Mouse (Mus musculus): ENCODE measurements at regions not wholly inside any gene's neighbourhood (a gene's known extent, or its start where the extent isn't known, plus 50 kb on each side); places are given as distances from the start of the nearest gene placed in this dataset.

- no peak overlapping the region for H3K4me3 ChIP-seq (ENCODE audit: insufficient read depth, low read depth, low read length)
- DNase-seq (ENCODE audit: extremely low read depth, low read depth, low spot score) = no peak
- no peaks in the 10 kb centered on the region for H3K4me1 ChIP-seq (ENCODE audit: control insufficient read depth, insufficient read depth, low read length)
- WGBS = 88% methylated on average over 6 of the region's 6 CpGs
- H3K36me3 ChIP-seq (ENCODE audit: control insufficient read depth, insufficient read depth, low read length) = no peaks in the 10 kb centered on the region
- H3K9ac ChIP-seq (ENCODE audit: low read depth, low read length) = no peak overlapping the region
- no peaks in the 10 kb centered on the region for H3K27me3 ChIP-seq (ENCODE audit: control insufficient read depth, insufficient read depth, low read length)
- no peaks in the 10 kb centered on the region for H3K79me2 ChIP-seq (ENCODE audit: control insufficient read depth, insufficient read depth, low read length)
- TF ChIP-seq CTCF (IDR thresholded peaks at IDR 0.05; ENCODE audit: low read depth, low read length) (no peak), POLR2A (IDR thresholded peaks at IDR 0.05; ENCODE audit: extremely low read depth, insufficient read depth, low read length) (no peak)
- no peak overlapping the region for H3K27ac ChIP-seq (replicated peaks; ENCODE audit: insufficient read depth, low read depth, low read length)
Measured at GRCm38 (mm10) chr5:91708149-91708548, 190.7 kb downstream of the Parm1 start.

- TF ChIP-seq POLR2A (IDR thresholded peaks at IDR 0.05; ENCODE audit: extremely low read depth, insufficient read depth, low read length) = no peak
- no peak for TF ChIP-seq CTCF (IDR thresholded peaks at IDR 0.05; ENCODE audit: low read depth, low read length)
- H3K36me3 ChIP-seq (ENCODE audit: control insufficient read depth, insufficient read depth, low read length) = no peaks in the 10 kb centered on the region
- no peaks in the 10 kb centered on the region for H3K4me1 ChIP-seq (ENCODE audit: control insufficient read depth, insufficient read depth, low read length)
- no peak for DNase-seq (ENCODE audit: extremely low read depth, low read depth, low spot score)
- no peak overlapping the region for H3K27ac ChIP-seq (replicated peaks; ENCODE audit: insufficient read depth, low read depth, low read length)
- H3K27me3 ChIP-seq (ENCODE audit: control insufficient read depth, insufficient read depth, low read length) = no peaks in the 10 kb centered on the region
- H3K79me2 ChIP-seq (ENCODE audit: control insufficient read depth, insufficient read depth, low read length) = no peaks in the 10 kb centered on the region
- 73% methylated on average over 6 of the region's 6 CpGs for WGBS
- H3K9ac ChIP-seq (ENCODE audit: low read depth, low read length) = no peak overlapping the region
- no peak overlapping the region for H3K4me3 ChIP-seq (ENCODE audit: insufficient read depth, low read depth, low read length)
Measured at GRCm38 (mm10) chr5:91697075-91697474, 179.7 kb downstream of the Parm1 start.

- no peak overlapping the region for H3K27ac ChIP-seq (replicated peaks; ENCODE audit: insufficient read depth, low read depth, low read length)
- DNase-seq (ENCODE audit: extremely low read depth, low read depth, low spot score) = no peak
- TF ChIP-seq CTCF (IDR thresholded peaks at IDR 0.05; ENCODE audit: low read depth, low read length) (no peak), POLR2A (IDR thresholded peaks at IDR 0.05; ENCODE audit: extremely low read depth, insufficient read depth, low read length) (no peak)
- no peak overlapping the region for H3K9ac ChIP-seq (ENCODE audit: low read depth, low read length)
- no peak overlapping the region for H3K4me3 ChIP-seq (ENCODE audit: insufficient read depth, low read depth, low read length)
- WGBS = 86% methylated on average over 6 of the region's 6 CpGs
- H3K4me1 ChIP-seq (ENCODE audit: control insufficient read depth, insufficient read depth, low read length) = no peaks in the 10 kb centered on the region
- no peaks in the 10 kb centered on the region for H3K36me3 ChIP-seq (ENCODE audit: control insufficient read depth, insufficient read depth, low read length)
- H3K27me3 ChIP-seq (ENCODE audit: control insufficient read depth, insufficient read depth, low read length) = no peaks in the 10 kb centered on the region
- no peaks in the 10 kb centered on the region for H3K79me2 ChIP-seq (ENCODE audit: control insufficient read depth, insufficient read depth, low read length)
Measured at GRCm38 (mm10) chr5:91696532-91696931, 179.1 kb downstream of the Parm1 start.

GRCm38 (mm10) chr5:91695632-91696031 lies 178.2 kb downstream of the Parm1 start:
- WGBS = 74% methylated on average over 3 of the region's 3 CpGs
- Histone ChIP-seq H3K36me3 (ENCODE audit: control insufficient read depth, insufficient read depth, low read length) (no peaks in the 10 kb centered on the region), H3K27ac (replicated peaks; ENCODE audit: insufficient read depth, low read depth, low read length) (no peak overlapping the region), H3K4me1 (ENCODE audit: control insufficient read depth, insufficient read depth, low read length) (no peaks in the 10 kb centered on the region), H3K79me2 (ENCODE audit: control insufficient read depth, insufficient read depth, low read length) (no peaks in the 10 kb centered on the region), H3K9ac (ENCODE audit: low read depth, low read length) (no peak overlapping the region), H3K4me3 (ENCODE audit: insufficient read depth, low read depth, low read length) (no peak overlapping the region), H3K27me3 (ENCODE audit: control insufficient read depth, insufficient read depth, low read length) (no peaks in the 10 kb centered on the region)
- TF ChIP-seq POLR2A (IDR thresholded peaks at IDR 0.05; ENCODE audit: extremely low read depth, insufficient read depth, low read length) = no peak
- TF ChIP-seq CTCF (IDR thresholded peaks at IDR 0.05; ENCODE audit: low read depth, low read length) = no peak
- DNase-seq (ENCODE audit: extremely low read depth, low read depth, low spot score) = no peak

- no peaks in the 10 kb centered on the region for H3K27me3 ChIP-seq (ENCODE audit: control insufficient read depth, insufficient read depth, low read length)
- no peaks in the 10 kb centered on the region for H3K4me1 ChIP-seq (ENCODE audit: control insufficient read depth, insufficient read depth, low read length)
- H3K27ac ChIP-seq (replicated peaks; ENCODE audit: insufficient read depth, low read depth, low read length) = no peak overlapping the region
- H3K36me3 ChIP-seq (ENCODE audit: control insufficient read depth, insufficient read depth, low read length) = no peaks in the 10 kb centered on the region
- no peak overlapping the region for H3K4me3 ChIP-seq (ENCODE audit: insufficient read depth, low read depth, low read length)
- no peak overlapping the region for H3K9ac ChIP-seq (ENCODE audit: low read depth, low read length)
- no peak for TF ChIP-seq CTCF (IDR thresholded peaks at IDR 0.05; ENCODE audit: low read depth, low read length)
- no peak for TF ChIP-seq POLR2A (IDR thresholded peaks at IDR 0.05; ENCODE audit: extremely low read depth, insufficient read depth, low read length)
- WGBS = 92% methylated on average over 11 of the region's 11 CpGs
- no peak for DNase-seq (ENCODE audit: extremely low read depth, low read depth, low spot score)
- no peaks in the 10 kb centered on the region for H3K79me2 ChIP-seq (ENCODE audit: control insufficient read depth, insufficient read depth, low read length)
Measured at GRCm38 (mm10) chr5:91693277-91693676, 175.9 kb downstream of the Parm1 start.

- H3K27ac ChIP-seq (replicated peaks; ENCODE audit: insufficient read depth, low read depth, low read length) = no peak overlapping the region
- 58% methylated on average over 6 of the region's 6 CpGs for WGBS
- no peaks in the 10 kb centered on the region for H3K27me3 ChIP-seq (ENCODE audit: control insufficient read depth, insufficient read depth, low read length)
- no peaks in the 10 kb centered on the region for H3K36me3 ChIP-seq (ENCODE audit: control insufficient read depth, insufficient read depth, low read length)
- H3K79me2 ChIP-seq (ENCODE audit: control insufficient read depth, insufficient read depth, low read length) = no peaks in the 10 kb centered on the region
- TF ChIP-seq CTCF (IDR thresholded peaks at IDR 0.05; ENCODE audit: low read depth, low read length) (no peak), POLR2A (IDR thresholded peaks at IDR 0.05; ENCODE audit: extremely low read depth, insufficient read depth, low read length) (no peak)
- H3K9ac ChIP-seq (ENCODE audit: low read depth, low read length) = no peak overlapping the region
- no peak overlapping the region for H3K4me3 ChIP-seq (ENCODE audit: insufficient read depth, low read depth, low read length)
- H3K4me1 ChIP-seq (ENCODE audit: control insufficient read depth, insufficient read depth, low read length) = no peaks in the 10 kb centered on the region
- no peak for DNase-seq (ENCODE audit: extremely low read depth, low read depth, low spot score)
Measured at GRCm38 (mm10) chr5:91692292-91692691, 174.9 kb downstream of the Parm1 start.

Data from liver, adult 2 months (tissue).